ENCODE assay signal across 19 mouse cellular contexts in genomic region chr14:122917676-122918075, GRCm38 (mm10).
"Had no signal": no experiment of that assay in that cellular context is flagged by ENCODE, and none has a peak within 500 bp of the region (broad histone marks: within the 10 kb centered on the region; RNA-seq: fewer than 3 reads in every experiment).

No protein-coding gene starts in this region.

- H3K4me2 ChIP-seq: lung, embryonic 14.5 days; midbrain, embryonic 12.5 days; neural tube, embryonic 13.5 days; neural tube, embryonic 15.5 days had no signal

- H3K27ac ChIP-seq: midbrain, embryonic 10.5 days; midbrain, embryonic 12.5 days; neural tube, embryonic 13.5 days; neural tube, embryonic 15.5 days had no signal

- ATAC-seq: midbrain, embryonic 16.5 days had no signal

- H3K9ac ChIP-seq: lung, embryonic 14.5 days; midbrain, embryonic 12.5 days; neural tube, embryonic 13.5 days; neural tube, embryonic 15.5 days had no signal

- DNase-seq: lung, adult 18-20 months; lung, embryonic 14.5 days; lung, postnatal 10 days; lung, postnatal 4 days; midbrain, embryonic 14.5 days; retina, postnatal 1 day; right cerebral cortex, adult 18-20 months; right cerebral cortex, postnatal 25 days; right cerebral cortex, postnatal 4 days; spleen, adult 18-20 months; thymus, adult 18-20 months; thymus, postnatal 14 days; thymus, postnatal 36 days had no signal

- H3K9me3 ChIP-seq: midbrain, embryonic 10.5 days; midbrain, embryonic 12.5 days; neural tube, embryonic 13.5 days; neural tube, embryonic 15.5 days had no signal

- H3K4me3 ChIP-seq: midbrain, embryonic 10.5 days; midbrain, embryonic 12.5 days; myocyte; neural tube, embryonic 13.5 days; neural tube, embryonic 15.5 days had no signal
